Mouse (Mus musculus): ENCODE results near the gene Smim1. TPM values are rescaled to one million over a fixed set of nuclear protein-coding genes. Genes with fewer than 3 reads are reported as not detected.

The Smim1 gene
- total and polyA plus RNA-seq, 3 experiments = 118 to 219 (median 188) TPM

- peak overlapping the region; percentile 90 for H3K9ac ChIP-seq (ENCODE audit: control insufficient read depth, low read depth, low read length, poor library complexity, severe bottlenecking)
- TF ChIP-seq USF2 (IDR thresholded peaks at IDR 0.05; ENCODE audit: borderline replicate concordance in 1 of 2, insufficient read depth in 1 of 2, low read depth in 1 of 2, low read length in 2 of 2) = no peak
- TF ChIP-seq SIN3A (IDR thresholded peaks at IDR 0.05; ENCODE audit: low read length) = no peak; the same call in 1 of the 2 replicates
- no peak for TF ChIP-seq EP300 (IDR thresholded peaks at IDR 0.05; ENCODE audit: low read depth in 1 of 2, low read length in 2 of 2)
- no peak; the same call in 1 of the 2 replicates for TF ChIP-seq MYC (IDR thresholded peaks at IDR 0.05; ENCODE audit: low read depth, low read length)
- no peak for TF ChIP-seq KAT2A (conservative IDR thresholded peaks at IDR 0.05; ENCODE audit: low read depth, low read length)
- TF ChIP-seq HCFC1 (IDR thresholded peaks at IDR 0.05; ENCODE audit: low read depth, low read length) = no peak
- TF ChIP-seq ZKSCAN1 (IDR thresholded peaks at IDR 0.05; ENCODE audit: low read depth, low read length) = no peak
- no peaks in the 10 kb centered on the region for H3K27me3 ChIP-seq (ENCODE audit: control insufficient read depth in 1 of 2, insufficient read depth in 2 of 2, low read length in 2 of 2)
- H3K36me3 ChIP-seq (ENCODE audit: control insufficient read depth in 1 of 2, insufficient read depth in 2 of 2, low read length in 2 of 2) = peaks cover 0 to 10% of the 10 kb centered on the region in 2 experiments; a peak in 2 of 4 replicates
- H3K9me3 ChIP-seq (replicated peaks; ENCODE audit: insufficient read depth, low read length) = no peaks in the 10 kb centered on the region
- peaks cover 34% of the 10 kb centered on the region for H3K79me2 ChIP-seq (ENCODE audit: control insufficient read depth, insufficient read depth, low read length, poor library complexity)
- peak; percentile 60 for DNase-seq (ENCODE audit: low read depth, low spot score)
- 0 out of 2 replicates have a peak overlapping the region, but pooled peaks have one; percentile 4 for H3K27ac ChIP-seq (ENCODE audit: control insufficient read depth, low read depth, low read length)
- peaks cover 4 to 7% of the 10 kb centered on the region in 2 experiments; a peak in 3 of 4 replicates for H3K4me1 ChIP-seq (ENCODE audit: control insufficient read depth in 1 of 2, insufficient read depth in 2 of 2, low read length in 2 of 2)
- peak overlapping the region; percentile 64 to 98 for H3K4me3 ChIP-seq (ENCODE audit: control insufficient read depth in 1 of 2, insufficient read depth in 1 of 2, low read depth in 2 of 2, low read length in 2 of 2)
These were observed 50.8 kb downstream of the Smim1 start for GRCm38 (mm10) chr4:153975292-153975662.

GRCm38 (mm10) chr4:153974431-153975291 is 51.4 kb downstream of the Smim1 start, which contains the start of the genes Dffb and Cep104:
Dffb (minus strand) TSS chr4:153975126.
Cep104 (plus strand) TSS chr4:153975194.
- peak within 1 kb of the TSS; percentile 93 for H3K9ac ChIP-seq (ENCODE audit: control insufficient read depth, low read depth, low read length, poor library complexity, severe bottlenecking)
- H3K4me3 ChIP-seq (ENCODE audit: control insufficient read depth in 1 of 2, insufficient read depth in 1 of 2, low read depth in 2 of 2, low read length in 2 of 2) = peak within 1 kb of the TSS; percentile 81 to 98
- peaks cover 4 to 7% of the 10 kb centered on the region in 2 experiments; a peak in 3 of 4 replicates for H3K4me1 ChIP-seq (ENCODE audit: control insufficient read depth in 1 of 2, insufficient read depth in 2 of 2, low read length in 2 of 2)
- 0 out of 2 replicates have a peak within 1 kb of the TSS, but pooled peaks have one; percentile 40 for H3K27ac ChIP-seq (ENCODE audit: control insufficient read depth, low read depth, low read length)
- peaks cover 34% of the 10 kb centered on the region for H3K79me2 ChIP-seq (ENCODE audit: control insufficient read depth, insufficient read depth, low read length, poor library complexity)
- peaks cover 0 to 10% of the 10 kb centered on the region in 2 experiments; a peak in 2 of 4 replicates for H3K36me3 ChIP-seq (ENCODE audit: control insufficient read depth in 1 of 2, insufficient read depth in 2 of 2, low read length in 2 of 2)
- DNase-seq (ENCODE audit: low read depth, low spot score) = peak; percentile 95
- H3K9me3 ChIP-seq (replicated peaks; ENCODE audit: insufficient read depth, low read length) = no peaks in the 10 kb centered on the region
- no peaks in the 10 kb centered on the region for H3K27me3 ChIP-seq (ENCODE audit: control insufficient read depth in 1 of 2, insufficient read depth in 2 of 2, low read length in 2 of 2)
- TF ChIP-seq TCF12 (IDR thresholded peaks at IDR 0.05; ENCODE audit: low read depth, low read length) (peak; percentile 83), EP300 (IDR thresholded peaks at IDR 0.05; ENCODE audit: low read depth in 1 of 2, low read length in 2 of 2) (peak in 1 of 2 experiments; percentile 42; a peak in 2 of 4 replicates), SIN3A (IDR thresholded peaks at IDR 0.05; ENCODE audit: low read length) (peak; percentile 97), ELF1 (IDR thresholded peaks at IDR 0.05; ENCODE audit: low read depth, low read length) (peak; percentile 81), MEF2A (IDR thresholded peaks at IDR 0.05; ENCODE audit: extremely low read depth, insufficient replicate concordance, low read depth, low read length, poor library complexity, severe bottlenecking) (0 out of 2 replicates have a peak, but pooled peaks have one; percentile 25), MXI1 (IDR thresholded peaks at IDR 0.05; ENCODE audit: low read depth, low read length) (peak; percentile 96), USF1 (IDR thresholded peaks at IDR 0.05; ENCODE audit: low read depth, low read length) (0 out of 2 replicates have a peak, but pooled peaks have one; percentile 46), ETS1 (IDR thresholded peaks at IDR 0.05; ENCODE audit: low read depth, low read length) (peak; percentile 57; the same call in 1 of the 2 replicates), TBP (IDR thresholded peaks at IDR 0.05; ENCODE audit: low read depth, low read length) (peak; percentile 72), KAT2A (conservative IDR thresholded peaks at IDR 0.05; ENCODE audit: low read depth, low read length) (peak; percentile 88), MAFK (IDR thresholded peaks at IDR 0.05; ENCODE audit: borderline replicate concordance, low read depth, low read length) (no peak), MYB (IDR thresholded peaks at IDR 0.05; ENCODE audit: low read depth, low read length) (no peak), SMC3 (IDR thresholded peaks at IDR 0.05; ENCODE audit: low read depth, low read length) (no peak), POLR2A (IDR thresholded peaks at IDR 0.05; ENCODE audit: control insufficient read depth in 1 of 2, insufficient read depth in 1 of 2, low read depth in 1 of 2, low read length in 2 of 2, poor library complexity in 1 of 2) (peak; percentile 14 to 68; a peak in 3 of 4 replicates), MAX (IDR thresholded peaks at IDR 0.05; ENCODE audit: low read length) (peak; percentile 93), JUND (IDR thresholded peaks at IDR 0.05; ENCODE audit: low read depth, low read length) (peak; percentile 75; the same call in 1 of the 2 replicates), HCFC1 (IDR thresholded peaks at IDR 0.05; ENCODE audit: low read depth, low read length) (peak; percentile 96), ZNF384 (IDR thresholded peaks at IDR 0.05; ENCODE audit: low read depth, low read length) (no peak), USF2 (IDR thresholded peaks at IDR 0.05; ENCODE audit: borderline replicate concordance in 1 of 2, insufficient read depth in 1 of 2, low read depth in 1 of 2, low read length in 2 of 2) (no peak), RAD21 (IDR thresholded peaks at IDR 0.05; ENCODE audit: low read depth, low read length) (no peak), NELFE (IDR thresholded peaks at IDR 0.05; ENCODE audit: low read depth, low read length) (peak; percentile 69), ZMIZ1 (IDR thresholded peaks at IDR 0.05; ENCODE audit: low read depth, low read length) (no peak), NRF1 (IDR thresholded peaks at IDR 0.05; ENCODE audit: insufficient read depth, low read depth, low read length, poor library complexity, severe bottlenecking) (peak; percentile 94), MYC (IDR thresholded peaks at IDR 0.05; ENCODE audit: low read depth, low read length) (peak; percentile 90), RCOR1 (IDR thresholded peaks at IDR 0.05; ENCODE audit: low read depth, low read length) (no peak), POLR2AphosphoS2 (IDR thresholded peaks at IDR 0.05; ENCODE audit: low read length) (peak; percentile 62)
